Mouse (Mus musculus): ENCODE measurements around the gene Nup107.

- TF ChIP-seq CTCF (IDR thresholded peaks at IDR 0.05; ENCODE audit: low read depth, low read length) = no peak
- no peak for TF ChIP-seq POLR2A (IDR thresholded peaks at IDR 0.05; ENCODE audit: insufficient read depth, low read length)
- TF ChIP-seq EP300 (IDR thresholded peaks at IDR 0.05; ENCODE audit: insufficient read depth, low read depth, low read length) = no peak
Observed at GRCm38 (mm10) chr10:117773106-117773720, 19.3 kb downstream of the Nup107 start.
